21 mouse cellular contexts compared by ENCODE assay signal in the genomic region with DNA sequence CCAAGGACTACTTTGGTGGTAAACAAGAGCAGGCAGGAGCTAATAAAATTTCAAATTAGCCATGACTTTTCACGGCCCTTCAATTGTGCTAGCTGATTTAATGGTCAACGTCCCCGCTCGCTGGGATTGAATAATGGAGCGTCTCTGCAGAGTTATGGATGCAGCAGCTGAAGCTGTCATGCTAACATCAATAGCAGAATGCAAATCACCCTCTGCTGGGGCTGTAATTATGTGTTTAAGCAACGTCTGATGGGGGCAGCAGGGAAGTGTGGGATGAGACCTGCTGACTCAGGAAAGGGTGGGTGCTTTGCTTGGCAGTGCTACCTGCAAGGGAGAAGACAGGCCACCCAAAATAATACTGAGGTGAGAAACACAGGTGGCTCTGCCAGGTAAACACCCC.
DNase-seq lines count a peak whose midpoint lies in the region; ATAC-seq and TF ChIP-seq lines count a peak whose summit lies in the region.
"Had no signal": no experiment of that assay in that cellular context is flagged by ENCODE, and none has a peak within 500 bp of the region (broad histone marks: within the 10 kb centered on the region; RNA-seq: fewer than 3 reads in every experiment).

No protein-coding gene starts in this region.

- no peaks in the 10 kb centered on the region for H3K4me1 ChIP-seq in embryonic facial prominence, embryonic 14.5 days (ENCODE audit: control insufficient read depth, insufficient read depth, low read length)
- H3K4me1 ChIP-seq in embryonic facial prominence, embryonic 10.5 days = peaks cover 10% of the 10 kb centered on the region
- peaks cover 13% of the 10 kb centered on the region for H3K4me1 ChIP-seq in midbrain, embryonic 11.5 days (ENCODE audit: control insufficient read depth, insufficient read depth, low read length)
- H3K4me1 ChIP-seq in midbrain, postnatal 0 days (ENCODE audit: insufficient read depth, low read length) = peaks cover 2% of the 10 kb centered on the region; the same call in 1 of the 2 replicates
- H3K4me1 ChIP-seq in midbrain, embryonic 16.5 days (ENCODE audit: control insufficient read depth, insufficient read depth, low read length) = peaks cover 9% of the 10 kb centered on the region

- no peak for TF ChIP-seq CTCF in midbrain, postnatal 0 days (IDR thresholded peaks at IDR 0.05)

- 73% methylated on average over 6 of the region's 6 CpGs for WGBS in embryonic facial prominence, embryonic 14.5 days
- 84% methylated on average over 6 of the region's 6 CpGs for WGBS in embryonic facial prominence, embryonic 10.5 days
- WGBS in midbrain, embryonic 11.5 days = 48% methylated on average over 6 of the region's 6 CpGs
- WGBS in midbrain, postnatal 0 days = 27% methylated on average over 6 of the region's 6 CpGs
- 22% methylated on average over 6 of the region's 6 CpGs for WGBS in midbrain, embryonic 16.5 days

- H3K9me3 ChIP-seq in embryonic facial prominence, embryonic 14.5 days (ENCODE audit: control insufficient read depth, low read length) = no peaks in the 10 kb centered on the region
- no peaks in the 10 kb centered on the region for H3K9me3 ChIP-seq in embryonic facial prominence, embryonic 10.5 days
- no peaks in the 10 kb centered on the region for H3K9me3 ChIP-seq in midbrain, embryonic 11.5 days (ENCODE audit: control insufficient read depth, low read length)
- no peaks in the 10 kb centered on the region for H3K9me3 ChIP-seq in midbrain, postnatal 0 days (ENCODE audit: low read length)
- H3K9me3 ChIP-seq in midbrain, embryonic 16.5 days (replicated peaks; ENCODE audit: control insufficient read depth, low read length, poor library complexity, severe bottlenecking) = no peaks in the 10 kb centered on the region
- H3K9me3 ChIP-seq: embryonic facial prominence, embryonic 15.5 days; heart, embryonic 15.5 days had no signal

- DNase-seq in embryonic facial prominence, embryonic 14.5 days (ENCODE audit: low spot score) = peak; percentile 12
- DNase-seq in embryonic facial prominence, embryonic 10.5 days (ENCODE audit: low spot score) = no peak
- no peak for DNase-seq in midbrain, embryonic 11.5 days (ENCODE audit: low spot score, missing footprints)
- no peak for DNase-seq in midbrain, postnatal 0 days (ENCODE audit: low spot score)
- peak; percentile 62 for DNase-seq in forelimb bud, embryonic 11.5 days (ENCODE audit: low read depth, low spot score)
- no peak for DNase-seq in thymus, postnatal 25 days
- DNase-seq: adrenal gland, postnatal 36 days; cerebellum, adult 9-11 months; gastrocnemius, postnatal 14 days; heart, adult 2 months; liver; lung, adult 18-20 months had no signal

- no peak overlapping the region for H3K4me2 ChIP-seq in embryonic facial prominence, embryonic 14.5 days (ENCODE audit: low read depth, low read length)
- H3K4me2 ChIP-seq in midbrain, embryonic 11.5 days = no peak overlapping the region
- no peak overlapping the region for H3K4me2 ChIP-seq in midbrain, postnatal 0 days (ENCODE audit: low read depth, low read length, poor library complexity, severe bottlenecking)
- no peak overlapping the region for H3K4me2 ChIP-seq in midbrain, embryonic 16.5 days (ENCODE audit: low read length)
- H3K4me2 ChIP-seq: embryonic facial prominence, embryonic 15.5 days; heart, embryonic 15.5 days had no signal

- H3K9ac ChIP-seq in embryonic facial prominence, embryonic 14.5 days (ENCODE audit: low read depth, low read length) = no peak overlapping the region
- no peak overlapping the region for H3K9ac ChIP-seq in midbrain, embryonic 11.5 days (ENCODE audit: low read length)
- no peak overlapping the region for H3K9ac ChIP-seq in midbrain, postnatal 0 days (replicated peaks; ENCODE audit: low read length, poor library complexity, severe bottlenecking)
- no peak overlapping the region for H3K9ac ChIP-seq in midbrain, embryonic 16.5 days (ENCODE audit: low read depth, low read length)
- H3K9ac ChIP-seq: embryonic facial prominence, embryonic 15.5 days; heart, embryonic 15.5 days had no signal

- ATAC-seq in embryonic facial prominence, embryonic 14.5 days (ENCODE audit: low read depth) = no peak
- peak; percentile 23; the same call in 1 of the 2 replicates for ATAC-seq in midbrain, embryonic 11.5 days (ENCODE audit: low FRiP score)
- ATAC-seq in midbrain, postnatal 0 days (ENCODE audit: low FRiP score) = no peak
- ATAC-seq in midbrain, embryonic 16.5 days = peak; percentile 57; the same call in 1 of the 2 replicates
- ATAC-seq in megakaryocyte progenitor cell, adult 5-6 weeks (replicated peaks; ENCODE audit: poor library complexity) = no peak
- ATAC-seq: CD4-positive, CD25-positive, alpha-beta regulatory T cell, adult 4 months; intestine, postnatal 0 days had no signal

- H3K36me3 ChIP-seq in embryonic facial prominence, embryonic 14.5 days (ENCODE audit: control insufficient read depth, insufficient read depth, low read length) = no peaks in the 10 kb centered on the region; the same call in 1 of the 2 replicates
- H3K36me3 ChIP-seq in embryonic facial prominence, embryonic 10.5 days (replicated peaks) = peaks cover 48% of the 10 kb centered on the region
- no peaks in the 10 kb centered on the region for H3K36me3 ChIP-seq in midbrain, embryonic 11.5 days (ENCODE audit: control insufficient read depth, insufficient read depth, low read length)
- H3K36me3 ChIP-seq in midbrain, postnatal 0 days (ENCODE audit: insufficient read depth, low read length) = no peaks in the 10 kb centered on the region; the same call in 1 of the 2 replicates
- no peaks in the 10 kb centered on the region for H3K36me3 ChIP-seq in midbrain, embryonic 16.5 days (ENCODE audit: control insufficient read depth, insufficient read depth, low read length)
- H3K36me3 ChIP-seq: G1E; heart, embryonic 15.5 days had no signal

- no peaks in the 10 kb centered on the region for H3K27me3 ChIP-seq in embryonic facial prominence, embryonic 14.5 days (replicated peaks; ENCODE audit: control insufficient read depth, insufficient read depth, low read length)
- no peaks in the 10 kb centered on the region for H3K27me3 ChIP-seq in embryonic facial prominence, embryonic 10.5 days (replicated peaks; ENCODE audit: low read depth, poor library complexity, severe bottlenecking)
- H3K27me3 ChIP-seq in midbrain, embryonic 11.5 days (ENCODE audit: control insufficient read depth, insufficient read depth, low read length) = no peaks in the 10 kb centered on the region
- no peaks in the 10 kb centered on the region for H3K27me3 ChIP-seq in midbrain, postnatal 0 days (ENCODE audit: insufficient read depth, low read length)
- no peaks in the 10 kb centered on the region for H3K27me3 ChIP-seq in midbrain, embryonic 16.5 days (ENCODE audit: control insufficient read depth, insufficient read depth, low read depth, low read length)
- H3K27me3 ChIP-seq: embryonic facial prominence, embryonic 15.5 days; heart, embryonic 15.5 days had no signal

- H3K27ac ChIP-seq in embryonic facial prominence, embryonic 14.5 days (replicated peaks; ENCODE audit: low read depth, low read length) = no peak overlapping the region
- no peak overlapping the region for H3K27ac ChIP-seq in embryonic facial prominence, embryonic 10.5 days (replicated peaks)
- no peak overlapping the region for H3K27ac ChIP-seq in midbrain, embryonic 11.5 days (ENCODE audit: low read depth, low read length)
- no peak overlapping the region for H3K27ac ChIP-seq in midbrain, postnatal 0 days (ENCODE audit: low read depth, low read length)
- H3K27ac ChIP-seq in midbrain, embryonic 16.5 days (ENCODE audit: low read length) = no peak overlapping the region
- H3K27ac ChIP-seq: embryonic facial prominence, embryonic 15.5 days; heart, adult 2 months; heart, embryonic 15.5 days; kidney, postnatal 0 days; macrophage had no signal

- no peak overlapping the region for H3K4me3 ChIP-seq in embryonic facial prominence, embryonic 14.5 days (ENCODE audit: low read depth, low read length)
- H3K4me3 ChIP-seq in embryonic facial prominence, embryonic 10.5 days = no peak overlapping the region
- H3K4me3 ChIP-seq in midbrain, embryonic 11.5 days (ENCODE audit: low read depth, low read length) = no peak overlapping the region
- H3K4me3 ChIP-seq in midbrain, postnatal 0 days (ENCODE audit: low read depth, low read length) = no peak overlapping the region
- H3K4me3 ChIP-seq in midbrain, embryonic 16.5 days (ENCODE audit: low read depth, low read length) = no peak overlapping the region
- H3K4me3 ChIP-seq: embryonic facial prominence, embryonic 15.5 days; heart, adult 2 months; heart, embryonic 15.5 days had no signal

Comparison
In these comparisons a context has a peak if more than half of its experiments do, and no peak if none do; other contexts are left out.
1. ATAC-seq: peak in midbrain, embryonic 11.5 days (single experiment) and midbrain, embryonic 16.5 days (single experiment); none in embryonic facial prominence, embryonic 14.5 days (single experiment), midbrain, postnatal 0 days (single experiment) and megakaryocyte progenitor cell, adult 5-6 weeks (single experiment).
2. DNase-seq: peak in embryonic facial prominence, embryonic 14.5 days (single experiment) and forelimb bud, embryonic 11.5 days (single experiment); none in embryonic facial prominence, embryonic 10.5 days (single experiment), midbrain, embryonic 11.5 days (single experiment), midbrain, postnatal 0 days (single experiment) and thymus, postnatal 25 days (single experiment).